Mouse (Mus musculus) right cerebral cortex, postnatal 36 days (tissue): ENCODE measurements around the gene Iars2.

ENCODE experiments used
- DNase-seq, 2 experiments: peaks; one replicate each; pipeline ENCODE4 v3.0.0; 2022; ENCODE audit warnings: low spot score in 2 of 2, mixed read lengths in 1 of 2

Iars2 gene

GRCm38 (mm10) chr1:185328721-185329610 lies at the start of gene Iars2:
TSS of gene Iars2 (minus strand) at chr1:185329396.
- peak; percentile 78 to 81 for DNase-seq

GRCm38 (mm10) chr1:185377429-185377828 lies 48.2 kb upstream of the Iars2 start:
- DNase-seq = no peak

- DNase-seq = peak; percentile 9 to 55
Observed at GRCm38 (mm10) chr1:185376390-185376789, 47.2 kb upstream of the Iars2 start.

GRCm38 (mm10) chr1:185369979-185370378 lies 40.8 kb upstream of the Iars2 start:
- no peak for DNase-seq

- DNase-seq = no peak
Observed at GRCm38 (mm10) chr1:185367383-185367782, 38.2 kb upstream of the Iars2 start.

GRCm38 (mm10) chr1:185364183-185364540 lies 35.0 kb upstream of the Iars2 start:
- no peak for DNase-seq

GRCm38 (mm10) chr1:185363526-185364182 lies 34.5 kb upstream of the Iars2 start:
- peak; percentile 26 to 34 for DNase-seq

- DNase-seq = peak; percentile 98 to 99
Observed at GRCm38 (mm10) chr1:185362677-185363520, 33.7 kb upstream of the Iars2 start, which contains the start of gene Eprs. TSS of gene Eprs (plus strand) at chr1:185363044.

- DNase-seq = no peak
Observed at GRCm38 (mm10) chr1:185358211-185358610, 29.0 kb upstream of the Iars2 start.

GRCm38 (mm10) chr1:185356246-185356645 lies 27.1 kb upstream of the Iars2 start:
- no peak for DNase-seq

GRCm38 (mm10) chr1:185354731-185355130 lies 25.5 kb upstream of the Iars2 start:
- no peak for DNase-seq

GRCm38 (mm10) chr1:185353351-185353750 lies 24.2 kb upstream of the Iars2 start:
- no peak for DNase-seq

GRCm38 (mm10) chr1:185352151-185352550 lies 23.0 kb upstream of the Iars2 start:
- DNase-seq = no peak

- no peak for DNase-seq
Observed at GRCm38 (mm10) chr1:185350611-185351010, 21.4 kb upstream of the Iars2 start.

GRCm38 (mm10) chr1:185349741-185350140 lies 20.5 kb upstream of the Iars2 start:
- no peak for DNase-seq

- DNase-seq = no peak
Observed at GRCm38 (mm10) chr1:185346188-185346587, 17.0 kb upstream of the Iars2 start.

GRCm38 (mm10) chr1:185343422-185343821 lies 14.2 kb upstream of the Iars2 start:
- no peak for DNase-seq

GRCm38 (mm10) chr1:185342441-185342840 lies 13.2 kb upstream of the Iars2 start:
- no peak for DNase-seq

- no peak for DNase-seq
Observed at GRCm38 (mm10) chr1:185336535-185336934, 7.3 kb upstream of the Iars2 start.

- no peak for DNase-seq
Observed at GRCm38 (mm10) chr1:185335231-185335765, 6.1 kb upstream of the Iars2 start.

GRCm38 (mm10) chr1:185334136-185334535 lies 4.9 kb upstream of the Iars2 start:
- no peak for DNase-seq

- no peak for DNase-seq
Observed at GRCm38 (mm10) chr1:185333651-185334050, 4.5 kb upstream of the Iars2 start.
